Mouse (Mus musculus) retina, adult 2 months (tissue): ENCODE data around the gene Mocs1.
"Not testable (repeated sequence)": the region's sequence is repeated elsewhere in the genome, so short reads cannot be mapped to it uniquely, and the experiment has no call there.

ENCODE experiments used
- DNase-seq: peaks from one replicate; pipeline ENCODE4 v3.0.0-alpha.2; 2012; ENCODE audit warnings: low read depth, low spot score

Gene Mocs1

DNA sequence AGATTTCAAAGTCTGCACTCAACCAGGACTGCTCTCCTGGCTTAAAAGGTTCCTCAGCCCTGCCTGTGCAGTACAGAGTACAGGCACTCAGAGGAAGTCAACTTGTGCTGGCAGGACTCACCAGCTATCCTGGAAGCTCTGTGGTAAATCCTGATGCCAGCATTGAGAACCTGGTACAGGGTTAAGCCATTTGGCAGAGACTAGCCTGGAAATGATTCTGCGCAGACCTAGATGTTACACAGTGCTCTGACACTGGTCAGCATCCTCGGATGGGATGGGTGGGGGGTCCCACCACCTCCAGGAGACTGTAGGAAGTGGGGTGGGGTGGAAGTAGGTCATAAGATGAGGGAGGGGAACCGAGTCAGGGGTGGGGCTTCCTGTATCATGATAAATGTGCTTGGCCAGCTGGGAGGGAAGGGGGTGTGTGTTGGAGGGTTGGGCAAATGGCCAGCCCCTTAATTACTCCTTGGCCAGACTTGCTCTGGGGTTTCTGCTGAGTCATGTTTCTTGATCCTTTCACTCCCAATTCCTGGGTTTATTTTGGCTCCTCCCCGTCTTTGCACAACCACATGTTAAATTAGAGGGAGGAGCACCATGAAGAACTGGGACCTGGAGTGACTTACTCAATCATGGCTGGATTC is 4.0 kb downstream of the Mocs1 start:
- no peak for DNase-seq

DNA sequence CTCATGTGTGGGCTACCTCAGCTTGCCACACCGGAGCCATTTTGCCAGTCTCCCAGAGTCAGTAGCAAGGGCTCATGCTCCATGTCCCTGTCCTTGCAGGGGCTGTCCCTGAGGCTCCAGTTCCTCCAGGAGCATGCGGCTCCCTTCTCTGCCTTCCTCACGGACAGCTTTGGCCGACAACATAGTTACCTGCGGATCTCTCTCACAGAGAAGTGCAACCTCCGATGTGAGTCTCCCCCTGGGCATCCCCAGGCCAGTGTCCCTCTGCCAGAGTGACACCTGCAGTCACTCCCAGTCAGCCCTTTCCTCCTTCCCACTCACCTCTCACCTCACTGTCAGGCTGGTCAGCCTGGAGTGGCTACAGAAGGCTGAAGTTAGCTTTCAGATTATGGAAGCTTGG is 4.9 kb downstream of the Mocs1 start:
- DNase-seq, result no peak

DNA sequence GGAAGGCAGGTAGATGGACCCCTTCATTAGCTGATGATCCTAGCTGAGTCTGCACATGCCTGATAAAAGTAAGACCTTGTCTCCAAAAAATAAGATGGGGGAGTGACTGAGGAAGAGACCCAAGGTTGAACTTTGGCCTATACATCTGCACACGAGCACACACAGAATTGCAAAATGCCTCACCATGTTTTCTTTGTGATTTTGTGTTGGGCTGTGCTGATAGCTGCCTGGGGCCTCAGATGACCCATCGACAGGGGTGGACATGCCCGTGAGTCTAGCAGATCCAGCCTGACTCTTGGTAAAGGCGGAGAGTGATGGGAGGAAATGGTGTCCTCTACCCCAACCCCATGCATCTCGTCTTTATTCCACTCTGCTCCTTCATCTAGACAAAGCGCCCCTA is 6.1 kb downstream of the Mocs1 start:
- no peak for DNase-seq

DNA sequence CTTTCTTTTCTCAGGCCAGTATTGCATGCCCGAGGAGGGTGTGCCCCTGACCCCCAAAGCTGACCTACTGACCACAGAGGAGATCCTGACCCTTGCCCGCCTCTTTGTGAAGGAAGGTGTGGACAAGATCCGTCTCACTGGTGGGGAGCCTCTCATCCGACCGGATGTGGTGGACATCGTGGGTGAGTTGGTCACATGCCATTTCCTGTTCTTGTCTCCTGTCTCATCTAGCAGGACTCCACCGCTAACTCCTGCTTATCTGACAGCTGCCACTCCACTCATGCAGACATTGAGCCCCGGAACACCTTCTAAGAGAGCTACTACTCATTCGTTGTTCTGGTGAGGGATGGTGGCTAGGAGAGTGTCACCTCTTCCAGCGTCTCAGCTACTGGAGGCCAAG is 6.9 kb downstream of the Mocs1 start:
- DNase-seq, result no peak

DNA sequence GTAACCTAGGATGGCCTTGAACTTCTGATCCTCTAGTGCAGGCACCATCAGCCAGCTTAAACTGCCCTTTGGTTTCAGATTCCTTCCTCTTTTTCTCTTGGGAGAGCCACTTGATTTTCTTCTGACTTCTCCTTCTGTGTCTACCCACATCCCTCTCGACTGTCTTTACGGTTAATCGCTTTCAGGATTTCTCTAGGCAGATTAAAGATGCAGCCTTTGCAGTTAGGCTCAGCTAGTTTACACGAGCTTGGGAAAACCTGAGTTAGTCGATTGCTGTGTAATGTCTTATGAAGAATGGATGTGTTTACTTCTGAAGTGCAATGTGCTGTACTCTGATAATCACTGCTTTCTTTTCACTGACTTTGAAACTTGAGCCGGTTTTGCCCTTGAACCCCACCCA is 8.5 kb downstream of the Mocs1 start:
- DNase-seq, result no peak

DNA sequence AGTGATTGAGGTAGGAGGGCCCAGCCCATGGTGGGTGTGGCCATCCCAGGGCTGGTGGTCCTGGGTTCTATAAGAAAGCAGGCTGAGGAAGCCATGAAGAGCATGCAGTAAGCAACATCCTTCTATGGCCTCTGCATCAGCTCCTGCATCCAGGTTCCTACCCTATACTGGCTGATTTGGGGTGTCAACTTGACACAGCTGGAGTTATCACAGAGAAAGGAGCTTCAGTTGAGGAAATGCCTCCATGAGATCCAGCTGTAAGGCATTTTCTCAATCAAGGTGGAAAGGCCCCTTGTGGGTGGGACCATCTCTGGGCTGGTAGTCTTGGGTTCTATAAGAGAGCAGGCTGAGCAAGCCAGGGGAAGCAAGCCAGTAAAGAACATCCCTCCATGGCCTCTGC is 9.1 kb downstream of the Mocs1 start:
- DNase-seq, result not testable (repeated sequence)

DNA sequence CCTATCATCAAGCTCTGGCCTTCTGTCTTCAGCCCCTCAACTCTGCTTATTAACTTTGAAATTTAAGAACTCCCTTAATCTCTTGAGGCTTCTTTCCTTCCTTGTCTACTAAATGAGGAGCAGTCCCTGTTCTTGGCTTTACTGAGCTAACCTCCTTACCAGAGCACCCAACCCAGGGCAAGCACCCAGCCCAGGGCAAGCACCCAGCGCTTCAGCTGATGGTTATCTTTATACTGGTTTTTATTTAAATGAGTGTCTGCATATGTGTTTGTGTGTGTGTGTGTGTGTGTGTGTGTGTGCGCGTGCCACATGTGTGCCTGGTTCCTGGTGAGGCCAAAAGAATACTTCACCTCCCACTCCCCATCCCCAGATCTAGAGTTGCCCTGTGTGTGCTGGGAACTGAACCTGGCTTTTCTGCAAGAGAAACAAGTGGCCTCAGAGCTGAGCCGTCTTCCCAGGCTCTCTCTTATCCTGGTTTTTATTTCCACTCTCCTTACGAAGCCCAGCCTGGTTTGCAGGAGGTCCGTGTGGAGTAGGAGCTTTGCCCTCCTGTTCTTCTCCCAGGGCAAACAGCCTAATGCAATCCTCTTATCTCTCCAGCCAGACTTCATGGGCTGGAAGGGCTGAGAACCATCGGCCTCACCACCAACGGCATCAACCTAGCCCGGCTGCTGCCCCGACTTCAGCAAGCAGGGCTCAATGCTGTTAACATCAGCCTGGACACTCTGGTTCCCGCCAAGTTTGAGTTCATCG is 10.8 kb downstream of the Mocs1 start:
- no peak for DNase-seq

DNA sequence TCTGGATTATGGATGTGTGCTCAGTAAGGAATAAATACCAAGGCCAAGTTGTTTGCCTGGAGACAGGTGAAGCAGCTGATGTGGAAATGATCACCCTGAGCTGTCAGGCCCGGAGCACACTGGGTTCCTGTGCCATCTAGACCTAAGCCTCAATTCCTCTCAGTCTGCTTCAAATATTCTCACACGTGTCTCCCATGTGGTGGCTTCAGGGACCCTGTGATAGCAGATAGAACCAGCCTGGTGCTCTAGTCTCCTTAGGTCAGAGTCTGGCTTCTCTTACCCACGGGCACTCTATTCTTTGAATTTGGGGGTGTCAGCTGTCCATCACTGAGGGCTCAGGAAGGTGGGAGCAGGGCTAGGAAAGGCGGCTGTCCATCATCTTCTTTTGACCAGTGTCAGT is 11.5 kb downstream of the Mocs1 start:
- no peak for DNase-seq

DNA sequence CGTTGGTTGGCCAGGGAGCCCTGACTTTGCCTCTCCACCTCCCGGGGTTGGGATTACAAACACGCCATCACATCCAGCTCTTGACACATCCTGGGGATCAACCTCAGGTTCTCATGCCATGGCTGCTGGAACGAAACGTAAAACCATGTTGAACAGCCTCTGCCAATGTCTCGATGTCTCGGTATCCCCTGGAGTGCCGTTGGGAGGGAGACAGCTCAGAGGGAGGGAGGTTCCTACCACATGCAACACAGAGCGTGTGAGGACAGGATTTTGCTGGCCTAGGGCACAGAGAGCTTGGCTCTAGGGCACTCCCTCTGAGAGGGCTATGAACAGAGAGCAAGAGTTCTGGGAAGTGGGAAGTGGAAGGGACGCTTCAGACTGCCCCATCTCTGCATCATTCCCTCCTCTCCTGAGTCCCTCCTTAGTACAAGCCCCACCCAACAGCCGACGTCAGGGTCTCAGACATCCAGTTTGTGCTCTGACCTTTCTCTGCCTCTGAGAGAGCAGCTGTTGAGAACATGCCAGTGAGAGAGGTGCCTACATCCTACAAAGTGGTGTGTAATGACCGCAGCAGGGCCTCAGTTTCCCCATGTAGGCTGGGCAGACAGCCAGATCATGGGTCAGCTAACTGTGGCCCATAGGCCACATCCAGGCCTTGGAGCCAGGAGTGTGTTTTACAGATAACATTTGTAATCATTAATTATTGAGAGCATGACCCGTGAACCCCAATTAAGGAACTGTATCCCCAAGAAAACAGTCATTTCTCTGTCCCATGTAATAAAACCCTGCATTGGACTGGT is 12.4 kb downstream of the Mocs1 start:
- no peak for DNase-seq

DNA sequence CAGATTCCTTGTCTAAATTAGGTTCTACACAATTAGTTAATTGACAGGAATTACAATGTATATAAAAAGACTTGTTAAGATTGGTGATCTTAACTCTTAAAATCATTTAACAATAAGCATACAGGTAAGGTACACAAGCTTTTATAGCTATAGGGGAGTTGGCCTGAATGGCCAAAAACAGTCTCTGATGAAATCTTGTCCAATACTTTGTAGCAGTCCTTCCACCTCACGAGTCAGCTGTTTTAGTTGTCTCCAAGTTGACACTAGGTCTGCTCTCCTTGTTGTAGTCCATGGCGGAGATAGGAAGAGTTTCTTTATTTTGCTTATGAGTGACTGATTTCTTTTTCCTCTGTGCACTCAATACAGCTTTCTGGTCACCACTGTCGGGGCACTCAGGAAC is 14.7 kb downstream of the Mocs1 start:
- not testable (repeated sequence) for DNase-seq

DNA sequence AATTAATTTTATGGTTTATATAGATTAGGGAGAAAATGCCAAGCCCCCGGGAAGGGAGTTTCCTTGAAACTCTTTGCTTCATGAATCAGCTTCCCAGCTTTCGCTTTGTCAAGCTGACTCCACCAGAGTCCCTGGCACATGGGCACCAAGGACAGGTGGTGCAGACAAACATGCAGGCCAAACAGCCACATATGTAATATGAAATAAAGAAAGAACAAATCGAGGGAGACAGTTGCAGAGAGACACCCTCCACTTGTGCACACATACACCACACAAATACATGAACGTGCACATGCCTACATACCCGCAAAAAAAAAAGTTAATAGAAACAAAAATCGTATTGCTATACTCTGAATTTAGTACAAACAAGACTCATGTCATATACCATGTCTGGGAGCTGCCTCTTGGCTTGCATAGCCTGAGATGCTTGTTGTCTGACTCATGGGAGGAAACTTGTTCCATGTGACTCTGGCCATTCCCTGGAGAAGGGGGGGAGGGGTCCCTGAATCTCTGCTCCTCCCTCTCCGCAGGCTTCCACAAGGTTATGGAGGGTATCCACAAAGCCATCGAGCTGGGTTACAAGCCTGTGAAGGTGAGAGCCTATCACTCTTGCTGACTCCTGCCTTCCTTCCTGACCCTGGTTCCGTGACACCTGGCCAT is 20.5 kb downstream of the Mocs1 start:
- no peak for DNase-seq

DNA sequence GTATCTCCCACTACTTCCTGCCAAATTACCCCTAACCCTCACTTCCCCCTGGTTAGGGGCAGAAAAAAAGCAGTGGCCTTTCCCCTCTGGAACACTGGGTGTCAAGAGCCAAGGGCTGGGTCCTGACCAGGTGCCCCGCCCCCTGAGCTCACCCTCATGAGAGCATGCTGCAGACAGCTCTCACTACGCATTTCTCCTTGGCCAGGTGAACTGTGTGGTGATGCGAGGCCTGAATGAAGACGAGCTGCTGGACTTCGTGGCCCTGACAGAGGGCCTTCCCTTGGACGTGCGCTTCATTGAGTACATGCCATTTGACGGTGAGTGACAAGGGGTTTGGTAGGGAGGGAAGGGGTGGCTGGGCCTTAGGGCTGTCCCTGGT is 21.1 kb downstream of the Mocs1 start:
- no peak for DNase-seq

DNA sequence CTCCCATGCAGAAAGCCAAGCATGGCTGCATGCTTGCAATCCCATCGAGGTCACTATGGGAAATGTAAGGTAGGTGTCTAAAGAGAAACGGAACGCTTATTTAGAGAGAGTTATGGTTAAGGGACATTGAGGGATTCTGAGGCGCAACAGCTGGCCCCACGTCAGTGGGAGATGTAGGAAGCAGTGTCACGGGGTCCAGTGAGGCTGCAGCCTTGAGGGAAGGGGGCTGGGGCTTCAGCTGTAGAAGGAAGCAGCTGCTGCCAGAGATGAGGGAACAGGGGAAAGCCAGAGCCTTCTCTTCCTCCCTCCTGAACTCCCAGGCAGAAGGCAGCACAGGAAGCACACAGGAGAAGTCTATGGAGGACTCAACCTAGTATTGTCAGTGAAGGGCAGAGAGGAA is 22.8 kb downstream of the Mocs1 start:
- no peak for DNase-seq

DNA sequence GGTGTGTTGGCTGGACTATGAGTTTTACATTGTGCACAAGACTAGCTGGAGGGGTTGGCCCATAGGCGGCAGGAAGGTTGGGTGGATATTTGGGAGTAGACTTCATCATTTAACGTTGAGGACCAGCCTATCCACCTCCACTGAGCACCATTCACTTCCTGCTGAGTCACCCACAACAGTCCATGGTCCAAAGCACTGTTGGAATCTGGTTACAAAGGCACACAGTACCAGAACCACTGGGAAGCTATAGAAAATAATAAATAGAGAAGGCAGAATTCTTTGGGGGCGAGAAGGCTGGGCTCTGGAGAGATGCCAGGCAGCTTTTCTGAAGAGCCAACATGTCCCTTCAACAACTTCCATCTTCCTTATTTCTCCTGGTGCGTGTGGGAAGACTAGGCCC is 28.2 kb downstream of the Mocs1 start:
- no peak for DNase-seq

DNA sequence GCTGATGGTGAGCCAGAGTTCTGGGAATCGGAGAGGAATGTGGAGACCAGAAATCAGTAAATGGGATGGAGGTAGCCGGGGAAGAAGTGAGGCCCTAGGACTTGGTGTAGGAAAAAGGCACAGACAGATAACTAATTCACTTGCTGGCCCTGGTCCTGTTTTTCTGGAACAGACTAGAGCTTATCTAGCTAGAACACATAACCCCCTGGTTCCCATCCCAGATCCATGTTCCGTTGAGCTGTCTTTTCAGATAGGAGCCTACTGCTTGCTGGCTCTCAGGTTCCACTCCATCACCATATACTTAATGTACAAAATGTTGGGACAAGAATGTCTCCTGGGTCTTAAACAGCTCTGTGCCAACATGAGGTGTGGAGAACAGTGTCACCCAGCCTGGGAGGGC is 29.7 kb downstream of the Mocs1 start:
- no peak for DNase-seq

DNA sequence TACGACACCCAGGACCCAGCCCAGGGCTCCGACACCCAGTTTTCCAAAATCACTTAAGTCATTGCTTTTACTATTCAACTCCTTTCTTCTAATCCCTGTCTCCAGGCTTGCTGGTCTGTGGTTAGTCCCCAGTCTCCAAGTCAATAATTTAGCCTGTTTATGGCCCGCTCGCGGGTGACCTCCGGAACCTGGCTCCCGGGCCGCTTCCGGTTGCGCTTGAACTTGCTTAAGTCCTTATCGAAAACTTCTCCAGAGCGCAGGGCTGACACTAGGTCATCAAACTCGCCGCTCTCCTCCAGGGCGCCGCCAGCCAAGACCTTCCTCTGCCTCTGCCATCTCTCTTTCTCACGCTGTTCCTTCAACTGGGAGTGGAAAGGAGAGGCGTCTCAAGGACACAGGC is 30.2 kb downstream of the Mocs1 start:
- DNase-seq, result no peak

DNA sequence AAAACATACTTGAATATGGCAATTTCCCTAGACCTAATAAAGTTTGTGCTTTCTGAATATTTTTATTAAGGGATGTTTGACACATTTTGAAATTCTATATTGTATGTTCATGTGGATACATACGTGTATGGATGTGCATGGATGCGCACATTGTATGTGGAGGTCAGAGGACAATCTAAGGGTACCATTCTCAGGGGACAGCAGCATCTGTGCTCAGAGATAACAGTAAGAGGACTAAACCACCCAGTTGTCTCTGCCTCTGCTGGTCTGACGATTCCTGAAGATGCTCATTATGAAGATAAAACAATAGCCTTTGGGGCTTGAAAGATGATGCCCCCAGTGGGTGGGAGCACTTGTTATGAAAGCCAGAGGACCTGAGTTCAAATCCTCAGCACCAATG is 36.7 kb downstream of the Mocs1 start:
- no peak for DNase-seq

DNA sequence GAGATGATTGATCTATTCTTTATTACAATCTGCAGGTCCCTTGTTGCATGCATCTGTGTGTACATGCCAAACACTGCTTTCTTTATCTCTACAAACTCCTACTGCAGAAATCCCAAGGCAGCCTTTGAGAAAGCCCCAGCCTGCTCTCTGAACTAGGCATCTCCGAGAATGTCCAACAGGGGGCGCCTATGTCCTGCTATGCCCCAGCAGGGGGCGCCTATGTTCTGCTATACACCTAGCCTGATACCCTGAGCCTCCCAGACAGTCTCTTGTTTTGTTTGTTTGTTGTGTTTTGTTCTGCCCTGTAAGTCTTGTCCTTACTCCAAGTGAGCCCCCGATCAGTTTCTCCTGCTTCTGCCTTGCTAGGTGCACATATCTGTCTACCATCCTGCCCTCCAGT is 40.1 kb downstream of the Mocs1 start:
- DNase-seq, result peak; percentile 32

DNA sequence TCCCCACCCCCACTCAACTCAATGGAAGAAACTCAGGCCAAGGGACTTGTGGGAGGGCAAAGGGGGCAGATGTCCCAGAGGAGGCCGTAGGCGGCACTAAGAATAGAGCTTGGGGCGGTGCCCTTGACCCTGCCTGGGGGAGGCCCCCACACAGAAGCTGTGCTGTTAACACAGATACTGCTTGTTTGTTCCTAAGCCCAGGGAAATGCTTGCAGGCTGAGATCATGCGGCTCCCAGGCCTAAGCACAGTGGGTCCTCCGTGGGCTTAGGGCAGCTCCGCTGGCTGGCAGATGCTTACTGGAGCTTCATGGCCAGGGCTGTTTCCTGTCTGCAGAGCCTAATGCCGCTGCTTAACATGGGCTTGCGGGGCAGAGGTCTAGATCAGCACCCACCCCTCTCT is 44.5 kb downstream of the Mocs1 start:
- no peak for DNase-seq

DNA sequence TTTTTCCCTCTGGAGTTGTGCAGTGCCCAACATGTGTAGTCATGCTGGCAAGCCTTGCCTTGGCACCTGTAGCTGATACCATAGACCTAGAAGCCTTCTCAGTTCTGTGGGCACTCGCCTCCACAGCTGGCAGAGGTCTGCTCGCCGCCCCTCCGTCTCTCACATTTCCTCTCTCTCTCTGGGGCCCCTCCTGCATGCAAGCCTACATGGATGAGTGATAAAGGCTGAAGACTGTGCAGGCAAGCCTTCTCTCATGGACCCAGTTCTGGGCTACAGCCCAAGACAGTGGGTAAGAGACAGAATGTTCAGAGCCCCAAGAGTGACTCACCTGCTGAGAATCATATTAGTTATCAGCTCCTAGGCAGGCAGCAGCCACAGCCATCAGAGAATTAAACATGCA is 45.9 kb downstream of the Mocs1 start:
- no peak for DNase-seq

DNA sequence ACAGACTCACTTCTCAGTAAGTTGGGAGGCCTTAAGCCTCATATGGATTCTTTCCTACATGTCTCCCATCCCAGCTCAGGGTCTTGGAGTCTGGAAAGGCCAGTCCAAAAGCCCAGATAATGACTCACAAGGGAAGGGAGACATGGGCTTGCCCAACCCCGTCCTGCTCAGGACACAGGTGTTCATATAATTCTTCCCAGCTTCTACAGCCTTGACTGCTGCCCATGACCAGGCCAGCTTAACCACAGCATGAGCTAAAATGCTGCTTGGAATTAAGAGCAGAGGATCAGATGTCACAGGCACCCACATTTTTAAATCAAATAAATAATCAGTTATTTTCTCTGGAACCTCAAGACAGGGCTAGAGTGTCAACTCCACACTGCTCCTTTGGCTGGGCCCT is 47.0 kb downstream of the Mocs1 start:
- DNase-seq, result no peak

DNA sequence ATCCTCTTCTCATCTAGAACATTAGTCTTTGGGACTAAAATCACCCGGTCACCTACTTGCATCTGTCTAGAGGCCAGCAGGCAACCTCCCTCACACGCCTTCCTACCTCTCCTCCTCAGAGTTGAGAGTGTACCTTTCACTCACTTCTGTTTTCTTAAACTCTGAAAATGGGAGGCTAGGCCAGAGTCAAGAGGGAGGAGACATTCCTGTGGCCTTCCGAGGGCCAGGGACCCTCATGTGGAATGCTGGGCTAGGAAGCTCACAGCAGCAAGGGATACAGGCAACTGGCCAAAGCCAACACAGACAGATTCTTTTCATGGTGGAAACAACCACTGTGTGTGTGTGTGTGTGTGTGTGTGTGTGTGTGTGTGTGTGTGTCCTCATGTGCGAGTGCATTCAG is 49.2 kb downstream of the Mocs1 start:
- no peak for DNase-seq
